15 mouse cellular contexts compared by ENCODE assay signal in genomic region chr11:74516112-74516511, GRCm38 (mm10).
DNase-seq lines count a peak whose midpoint lies in the region.
"Had no signal": no experiment of that assay in that cellular context is flagged by ENCODE, and none has a peak within 500 bp of the region (broad histone marks: within the 10 kb centered on the region; RNA-seq: fewer than 3 reads in every experiment).

No protein-coding gene starts in this region.

- DNase-seq in brain, adult 2 months (ENCODE audit: low read depth, low spot score) = peak; percentile 89
- peak; percentile 79 to 83 for DNase-seq in cerebellum, adult 18-20 months
- DNase-seq in cerebellum, postnatal 25 days = peak; percentile 72 to 80
- peak; percentile 46 for DNase-seq in layer of hippocampus, adult 9-10 months (ENCODE audit: low spot score)
- no peak for DNase-seq in spleen, postnatal 14 days (ENCODE audit: low spot score in 2 of 2)
- no peak for DNase-seq in testis, postnatal 10 days (ENCODE audit: low spot score)
- DNase-seq in retina, postnatal 1 day = no peak
- DNase-seq in frontal cortex, postnatal 10 days (ENCODE audit: low spot score in 2 of 2) = no peak
- DNase-seq: adrenal gland, adult 8-10 months; B cell, adult 2 months; gastrocnemius, postnatal 10 days; heart, adult 18-20 months; heart, postnatal 36 days; lung, postnatal 14 days; thymus, postnatal 14 days had no signal

Comparison
In these comparisons a context has a peak if more than half of its experiments do, and no peak if none do; other contexts are left out.
1. DNase-seq: peak in brain, adult 2 months (single experiment), cerebellum, adult 18-20 months (2 of 2), cerebellum, postnatal 25 days (2 of 2) and layer of hippocampus, adult 9-10 months (single experiment); none in spleen, postnatal 14 days (0 of 2), testis, postnatal 10 days (single experiment), retina, postnatal 1 day (single experiment) and frontal cortex, postnatal 10 days (0 of 2).